Mouse (Mus musculus) midbrain, postnatal 0 days (tissue): ENCODE results near the gene Pabpn1l. TPM values are rescaled to one million over a fixed set of nuclear protein-coding genes. Genes with fewer than 3 reads are reported as not detected.

ENCODE experiments used
- ATAC-seq: fragments of 200-750 bp; cut with Nextera tagmentation; 2 replicates; pipeline ENCODE4 v1.8.0; 2017; ENCODE audit warnings: moderate number of reproducible peaks, mild to moderate bottlenecking, moderate TSS enrichment, moderate library complexity; ENCODE audit not compliant: low FRiP score
- DNase-seq: peaks from one replicate; pipeline ENCODE4 v3.0.0-alpha.2; 2015; ENCODE audit warnings: low spot score
- H3K27ac ChIP-seq: fragments of 300-500 bp; sonication (generic); 2 replicates; pipeline ENCODE4 v1.5.1; 2014; ENCODE audit warnings: low read depth, mild to moderate bottlenecking, low read length, mixed read lengths
- H3K27me3 ChIP-seq: fragments of 300-500 bp; sonication (generic); 2 replicates; pipeline ENCODE4 v1.6.1; 2014; ENCODE audit warnings: low read length, control low read depth, mixed read lengths; ENCODE audit not compliant: insufficient read depth
- H3K36me3 ChIP-seq: fragments of 300-500 bp; sonication (generic); 2 replicates; pipeline ENCODE4 v1.6.1; 2014; ENCODE audit warnings: low read length, control low read depth, mixed read lengths; ENCODE audit not compliant: insufficient read depth
- H3K4me1 ChIP-seq: fragments of 300-500 bp; sonication (generic); 2 replicates; pipeline ENCODE4 v1.6.1; 2014; ENCODE audit warnings: mild to moderate bottlenecking, control low read depth, antibody characterized with exemption, low read length, mixed read lengths; ENCODE audit not compliant: insufficient read depth
- H3K4me2 ChIP-seq: fragments of 300-500 bp; sonication (generic); 2 replicates; pipeline ENCODE4 v1.6.1; 2014; ENCODE audit warnings: low read depth, mild to moderate bottlenecking, low read length, mixed read lengths; ENCODE audit not compliant: poor library complexity, severe bottlenecking
- H3K4me3 ChIP-seq: fragments of 300-500 bp; sonication (generic); 2 replicates; pipeline ENCODE4 v1.5.1; 2014; ENCODE audit warnings: low read depth, mild to moderate bottlenecking, low read length, moderate library complexity
- H3K9ac ChIP-seq: fragments of 300-500 bp; sonication (generic); replicated peaks from 2 replicates; pipeline ENCODE4 v1.6.1; 2014; ENCODE audit warnings: mild to moderate bottlenecking, low read length, moderate library complexity, mixed read lengths; ENCODE audit not compliant: poor library complexity, severe bottlenecking
- H3K9me3 ChIP-seq: fragments of 300-500 bp; sonication (generic); 2 replicates; pipeline ENCODE4 v1.6.1; 2016; ENCODE audit warnings: low read length, control low read depth
- CTCF ChIP-seq: IDR thresholded peaks from 2 replicates; pipeline ENCODE4 v1.5.1; 2016; ENCODE audit warnings: antibody characterized with exemption, mild to moderate bottlenecking
- WGBS: fragments of 180-500 bp; shearing (Covaris S2); extraction: QIAGEN DNeasy Blood & Tissue Kit; methylation state at CpG from one replicate; pipeline ENCODE4 v1.1.7; 2014; 5-methylcytosine and 5-hydroxymethylcytosine counted together
- polyA plus RNA-seq: library from polyadenylated mRNA; unstranded; fragments of >200 nt; fragmentation: Nextera tagmentation; extraction: Ambion mirVana; gene quantifications from 2 replicates; pipeline ENCODE4 v1.2.1, GENCODE M21; 2015
- total RNA-seq: library from RNA; depleted of rRNA; stranded (reverse); fragments of >200 nt; gene quantifications from 2 replicates; pipeline ENCODE4 v1.2.3, GENCODE M21; 2014

Gene Pabpn1l
- total and polyA plus RNA-seq, 2 experiments from 2014 or later, result not detected

- H3K36me3 ChIP-seq, result no peaks in the 10 kb centered on the region; the same call in 1 of the 2 replicates
- no peak overlapping the region for H3K4me2 ChIP-seq
- TF ChIP-seq CTCF, result no peak
- DNase-seq (no peak), ATAC-seq (no peak)
- H3K9ac ChIP-seq, result no peak overlapping the region
- no peak overlapping the region for H3K27ac ChIP-seq
- H3K4me1 ChIP-seq, result no peaks in the 10 kb centered on the region
- 53% methylated on average over 5 of the region's 5 CpGs for WGBS
- no peaks in the 10 kb centered on the region for H3K9me3 ChIP-seq
- H3K4me3 ChIP-seq, result no peak overlapping the region
- no peaks in the 10 kb centered on the region for H3K27me3 ChIP-seq
These were observed 2.1 kb downstream of the Pabpn1l start for GRCm38 (mm10) chr8:122620446-122620845.

- Histone ChIP-seq H3K4me2 (no peak overlapping the region), H3K27me3 (no peaks in the 10 kb centered on the region), H3K9ac (no peak overlapping the region), H3K36me3 (peaks cover 5% of the 10 kb centered on the region; the same call in 1 of the 2 replicates), H3K27ac (no peak overlapping the region), H3K9me3 (no peaks in the 10 kb centered on the region), H3K4me1 (no peaks in the 10 kb centered on the region), H3K4me3 (no peak overlapping the region)
- ATAC-seq (no peak), DNase-seq (no peak)
- TF ChIP-seq CTCF, result no peak
- WGBS, result 66% methylated on average over 6 of the region's 6 CpGs
These were observed 3.7 kb downstream of the Pabpn1l start for GRCm38 (mm10) chr8:122618660-122619378.

- no peaks in the 10 kb centered on the region for H3K4me1 ChIP-seq
- no peak overlapping the region for H3K27ac ChIP-seq
- ATAC-seq, result no peak
- H3K36me3 ChIP-seq, result peaks cover 8% of the 10 kb centered on the region; the same call in 1 of the 2 replicates
- no peak overlapping the region for H3K9ac ChIP-seq
- no peaks in the 10 kb centered on the region for H3K9me3 ChIP-seq
- TF ChIP-seq CTCF, result peak; percentile 77
- H3K4me2 ChIP-seq, result no peak overlapping the region
- peak; percentile 84 for DNase-seq
- 37% methylated on average over 5 of the region's 7 CpGs for WGBS
- no peak overlapping the region for H3K4me3 ChIP-seq
- no peaks in the 10 kb centered on the region for H3K27me3 ChIP-seq
These were observed 4.5 kb downstream of the Pabpn1l start for GRCm38 (mm10) chr8:122617947-122618546.

- Histone ChIP-seq H3K36me3 (peaks cover 8% of the 10 kb centered on the region; the same call in 1 of the 2 replicates), H3K27me3 (no peaks in the 10 kb centered on the region), H3K4me3 (no peak overlapping the region), H3K27ac (no peak overlapping the region), H3K9me3 (no peaks in the 10 kb centered on the region), H3K4me1 (peaks cover 6% of the 10 kb centered on the region; the same call in 1 of the 2 replicates), H3K9ac (no peak overlapping the region), H3K4me2 (no peak overlapping the region)
- no peak for TF ChIP-seq CTCF
- ATAC-seq, result no peak
- DNase-seq, result no peak
- WGBS, result 68% methylated on average over 9 of the region's 9 CpGs
These were observed 6.2 kb downstream of the Pabpn1l start for GRCm38 (mm10) chr8:122616181-122616905.

GRCm38 (mm10) chr8:122611295-122612133 is 11.0 kb downstream of the Pabpn1l start, which contains the start of the genes Galns and Trappc2l:
Galns (minus strand) TSS chr8:122611463.
Trappc2l (plus strand) TSS chr8:122611640.
- peak; percentile 74 for TF ChIP-seq CTCF
- H3K4me1 ChIP-seq, result peaks cover 6% of the 10 kb centered on the region; the same call in 1 of the 2 replicates
- DNase-seq (peak; percentile 99), ATAC-seq (peak; percentile 97)
- H3K36me3 ChIP-seq, result peaks cover 8% of the 10 kb centered on the region; the same call in 1 of the 2 replicates
- H3K27me3 ChIP-seq, result no peaks in the 10 kb centered on the region
- H3K4me2 ChIP-seq, result peak within 1 kb of the TSS; percentile 70
- peak within 1 kb of the TSS; percentile 83 for H3K9ac ChIP-seq
- H3K27ac ChIP-seq, result peak within 1 kb of the TSS; percentile 89
- WGBS, result under 1% methylated on average over 54 of the region's 57 CpGs
- H3K9me3 ChIP-seq, result no peaks in the 10 kb centered on the region
- H3K4me3 ChIP-seq, result peak within 1 kb of the TSS; percentile 75
